Mouse (Mus musculus): ENCODE results near the gene Olfr129. TPM values are rescaled to one million over a fixed set of nuclear protein-coding genes. Genes with fewer than 3 reads are reported as not detected.

The Olfr129 gene
- total RNA-seq (2014; fragmentation: Nextera tagmentation) (not detected in 2 replicates), total RNA-seq (2017) (not detected in 2 replicates)

DNA sequence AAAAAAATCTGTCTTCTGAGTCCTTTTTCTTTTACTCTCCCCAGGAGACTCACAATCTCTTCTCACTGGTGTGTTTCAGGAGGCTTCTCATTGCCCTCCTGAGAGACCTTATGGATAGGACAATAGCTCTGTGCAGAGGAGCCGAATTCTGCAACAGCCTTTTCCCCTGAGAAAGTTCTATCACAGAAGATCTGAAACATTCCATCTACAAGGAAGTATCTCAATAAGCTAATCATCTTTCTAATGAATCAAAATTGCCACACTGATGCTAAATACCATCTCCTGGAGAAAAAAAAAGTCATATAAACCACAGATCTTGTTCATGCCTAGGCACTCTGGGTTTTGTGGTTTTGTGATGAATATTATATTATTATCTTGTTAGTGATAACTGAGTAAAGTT, at the start of gene Olfr129:
Olfr129 (minus strand) TSS at position 101 of the 400 bp plus-strand sequence.
- ATAC-seq (replicated peaks; ENCODE audit: poor library complexity, severe bottlenecking), result no peak

DNA sequence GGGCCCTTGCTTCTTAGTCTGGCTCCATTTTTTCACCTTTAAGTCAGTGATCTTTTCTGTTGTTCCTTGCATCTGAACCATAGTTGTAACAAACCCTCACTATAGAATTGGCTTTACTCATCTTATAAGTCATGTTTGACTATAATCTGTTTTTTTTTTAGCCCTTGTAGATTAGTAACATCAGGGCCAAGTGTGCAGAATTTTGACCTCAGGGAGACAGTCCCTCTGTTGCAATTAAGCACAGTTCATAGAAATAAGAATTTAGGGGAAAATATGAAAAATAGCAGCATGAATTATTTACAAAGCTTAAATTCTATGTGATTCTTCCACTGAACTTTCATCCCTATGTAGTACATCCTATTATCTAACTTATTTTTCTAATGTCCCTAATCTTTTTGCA, 28.7 kb upstream of the Olfr129 start, which contains the start of gene Olfr131:
Olfr131 (minus strand) TSS at position 101 of the 400 bp plus-strand sequence.
- ATAC-seq (replicated peaks; ENCODE audit: poor library complexity, severe bottlenecking), result no peak

DNA sequence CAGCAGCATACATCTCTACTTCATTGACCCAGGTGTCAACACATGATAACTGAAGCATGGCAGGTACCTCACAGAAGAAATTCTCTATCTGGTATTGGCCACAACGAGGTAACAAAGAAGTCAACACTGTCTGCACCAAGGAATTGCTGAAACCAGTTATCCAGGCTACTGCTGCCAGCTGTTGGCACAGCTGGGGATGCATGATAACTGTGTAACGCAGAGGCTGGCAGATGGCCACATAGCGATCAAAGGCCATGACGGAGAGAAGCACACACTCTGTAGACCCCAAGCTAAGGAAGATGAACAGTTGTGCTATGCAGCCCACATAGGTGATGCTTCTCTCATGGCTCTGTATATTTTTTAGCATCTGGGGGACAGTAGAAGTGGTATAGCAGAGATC, 22.5 kb upstream of the Olfr129 start:
- ATAC-seq (replicated peaks; ENCODE audit: poor library complexity, severe bottlenecking), result no peak

DNA sequence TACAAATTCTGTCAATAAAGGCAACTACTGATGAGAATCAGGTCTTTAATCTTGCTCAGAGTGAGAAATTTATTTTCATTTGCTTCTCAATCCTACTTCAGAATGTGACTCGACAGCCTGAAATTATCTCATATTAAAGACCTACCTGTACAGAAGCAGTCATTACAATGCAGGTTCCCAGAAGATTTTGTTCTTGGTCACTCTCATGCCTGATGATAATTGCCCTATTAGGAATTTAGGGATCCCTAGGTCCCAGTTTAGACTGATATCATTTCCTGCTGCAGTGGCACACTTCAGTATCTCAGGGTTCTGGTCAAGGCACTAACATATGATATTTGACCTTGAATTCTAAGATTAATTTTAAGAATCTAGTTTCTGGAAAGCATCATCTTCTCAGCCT, 3.7 kb upstream of the Olfr129 start, which contains the start of gene Olfr130:
Olfr130 (plus strand) TSS at position 301 of the 400 bp plus-strand sequence.
- no peak for ATAC-seq (replicated peaks; ENCODE audit: poor library complexity, severe bottlenecking)

DNA sequence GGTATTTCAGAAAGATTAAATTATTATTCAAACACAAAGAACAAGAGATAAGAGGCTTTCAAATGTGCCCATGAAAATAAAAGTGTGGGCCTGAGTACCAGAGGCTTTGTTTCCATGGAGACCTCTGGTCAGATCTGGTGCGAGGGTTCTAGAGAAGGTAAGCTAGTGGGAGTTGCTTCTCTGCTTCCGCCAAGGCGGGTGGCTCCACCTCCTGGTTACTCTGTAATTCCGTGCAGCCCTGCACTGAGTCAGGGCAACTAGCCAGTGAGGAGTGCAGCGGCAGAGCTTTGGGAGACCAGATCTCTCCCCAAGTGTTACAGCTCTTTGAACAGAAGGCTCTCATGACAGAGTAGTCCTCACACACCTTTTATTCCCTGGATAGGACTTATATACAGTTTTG, 33.6 kb downstream of the Olfr129 start:
- ATAC-seq (replicated peaks; ENCODE audit: poor library complexity, severe bottlenecking), result no peak

DNA sequence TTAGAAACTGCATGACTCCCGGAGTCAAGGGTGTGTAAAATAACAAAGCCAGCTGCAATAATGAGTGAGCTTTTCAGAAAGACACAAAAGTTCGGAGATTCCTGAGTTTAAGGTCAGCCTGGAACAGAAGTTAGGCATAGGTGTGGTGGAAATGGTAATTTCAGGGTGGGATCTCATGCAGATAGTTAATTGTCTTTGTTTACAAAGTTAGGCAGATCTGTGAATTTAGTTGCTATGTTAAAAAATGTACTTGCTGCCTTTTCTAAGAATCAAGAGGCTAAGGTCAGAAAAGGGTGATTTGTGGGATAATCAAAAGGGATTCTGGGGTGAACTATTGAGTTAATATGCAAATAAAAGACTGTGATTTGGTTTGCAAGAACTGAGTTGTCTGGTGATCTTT, 43.5 kb downstream of the Olfr129 start:
- no peak for ATAC-seq (replicated peaks; ENCODE audit: poor library complexity, severe bottlenecking)

DNA sequence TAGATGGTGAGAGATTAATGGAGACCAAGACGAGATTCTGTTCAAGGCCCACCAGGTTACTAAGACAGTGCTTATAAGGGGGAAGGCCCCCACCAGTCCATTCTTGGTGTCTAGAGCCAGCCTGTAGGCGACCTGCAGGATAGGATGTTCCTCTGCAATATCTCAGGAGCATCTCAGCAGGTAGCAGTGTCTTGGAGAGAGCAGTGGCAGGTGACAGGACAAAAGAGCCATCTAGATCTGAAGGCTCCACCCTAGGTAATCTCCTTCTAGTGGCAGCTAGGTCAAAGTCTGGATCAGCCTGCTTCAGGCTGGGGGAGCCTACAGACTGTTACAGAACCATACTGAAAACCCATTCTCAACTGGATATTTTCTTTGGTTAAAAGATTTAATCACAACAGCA, 54.9 kb downstream of the Olfr129 start:
- no peak for ATAC-seq (replicated peaks; ENCODE audit: poor library complexity, severe bottlenecking)

Other genes starting within 250 kb of the Olfr129 start
- gene Olfr125, start 227.1 kb downstream of the Olfr129 start, total RNA-seq (2014; fragmentation: Nextera tagmentation), result not detected in 2 replicates
- gene Olfr125, start 227.1 kb downstream of the Olfr129 start, total RNA-seq (2017), result not detected in 2 replicates
- gene Olfr126, start 212.6 kb downstream of the Olfr129 start, total RNA-seq (2014; fragmentation: Nextera tagmentation), result not detected in 2 replicates
- gene Olfr126, start 212.6 kb downstream of the Olfr129 start, total RNA-seq (2017), result not detected in 2 replicates
- not detected in 2 replicates for gene Olfr127, start 159.6 kb downstream of the Olfr129 start, total RNA-seq (2014; fragmentation: Nextera tagmentation)
- not detected in 2 replicates for gene Olfr127, start 159.6 kb downstream of the Olfr129 start, total RNA-seq (2017)
- not detected in 2 replicates for gene Olfr128, start 139.5 kb downstream of the Olfr129 start, total RNA-seq (2014; fragmentation: Nextera tagmentation)
- gene Olfr128, start 139.5 kb downstream of the Olfr129 start, total RNA-seq (2017), result not detected in 2 replicates
- not detected in 2 replicates for gene Olfr761, start 107.0 kb downstream of the Olfr129 start, total RNA-seq (2014; fragmentation: Nextera tagmentation)
- gene Olfr761, start 107.0 kb downstream of the Olfr129 start, total RNA-seq (2017), result not detected in 2 replicates
- not detected in 2 replicates for gene Olfr130, start 3.8 kb upstream of the Olfr129 start, total RNA-seq (2014; fragmentation: Nextera tagmentation)
- not detected in 2 replicates for gene Olfr130, start 3.8 kb upstream of the Olfr129 start, total RNA-seq (2017)
- gene Olfr131, start 28.6 kb upstream of the Olfr129 start, total RNA-seq (2014; fragmentation: Nextera tagmentation), result not detected in 2 replicates
- not detected in 2 replicates for gene Olfr131, start 28.6 kb upstream of the Olfr129 start, total RNA-seq (2017)
- gene Olfr132, start 74.4 kb upstream of the Olfr129 start, total RNA-seq (2014; fragmentation: Nextera tagmentation), result not detected in 2 replicates
- not detected in 2 replicates for gene Olfr132, start 74.4 kb upstream of the Olfr129 start, total RNA-seq (2017)
- not detected in 2 replicates for gene Olfr133, start 85.2 kb upstream of the Olfr129 start, total RNA-seq (2014; fragmentation: Nextera tagmentation)
- gene Olfr133, start 85.2 kb upstream of the Olfr129 start, total RNA-seq (2017), result not detected in 2 replicates
- not detected in 2 replicates for gene Olfr134, start 111.3 kb upstream of the Olfr129 start, total RNA-seq (2014; fragmentation: Nextera tagmentation)
- not detected in 2 replicates for gene Olfr134, start 111.3 kb upstream of the Olfr129 start, total RNA-seq (2017)
- gene Olfr135, start 144.3 kb upstream of the Olfr129 start, total RNA-seq (2014; fragmentation: Nextera tagmentation), result not detected in 2 replicates
- gene Olfr135, start 144.3 kb upstream of the Olfr129 start, total RNA-seq (2017), result not detected in 2 replicates
- gene Olfr138, start 201.0 kb upstream of the Olfr129 start, total RNA-seq (2014; fragmentation: Nextera tagmentation), result not detected in 2 replicates
- gene Olfr138, start 201.0 kb upstream of the Olfr129 start, total RNA-seq (2017), result not detected in 2 replicates
- not detected in 2 replicates for gene Olfr137, start 247.5 kb upstream of the Olfr129 start, total RNA-seq (2014; fragmentation: Nextera tagmentation)
- gene Olfr137, start 247.5 kb upstream of the Olfr129 start, total RNA-seq (2017), result not detected in 2 replicates

Data from granulocyte monocyte progenitor cell, adult 5-6 weeks (primary cell).